Mouse (Mus musculus) cortical plate, adult 2 months (tissue): ENCODE measurements around the gene Rae1.

Source experiments
- CTCF ChIP-seq: fragments of 200-500 bp; IDR thresholded peaks from 2 replicates; pipeline ENCODE4 v1.5.1; 2011; ENCODE audit warnings: mild to moderate bottlenecking, control low read depth, low read length; ENCODE audit not compliant: insufficient read depth; ENCODE audit errors: extremely low read depth
- POLR2A ChIP-seq: fragments of 200-500 bp; IDR thresholded peaks from 2 replicates; pipeline ENCODE4 v1.6.1; 2011; ENCODE audit warnings: mild to moderate bottlenecking, low read length, control low read depth; ENCODE audit not compliant: insufficient read depth; ENCODE audit errors: extremely low read depth

GRCm38 (mm10) chr2:173060450-173060849, 60.5 kb downstream of the Rae1 start:
- TF ChIP-seq CTCF = no peak
- TF ChIP-seq POLR2A = no peak
